Mouse (Mus musculus) cerebellum, adult 2 months (tissue): ENCODE results near the gene Pla2g4e. TPM values are rescaled to one million over a fixed set of nuclear protein-coding genes. Genes with fewer than 3 reads are reported as not detected.

Source experiments
- DNase-seq, 2 experiments: peaks; one replicate each; pipeline ENCODE4 v3.0.0; 2021
- H3K27ac ChIP-seq: fragments of 200-500 bp; 2 replicates; pipeline ENCODE4 v1.5.1; 2012; ENCODE audit warnings: low read length, control low read depth, inconsistent platforms; ENCODE audit not compliant: insufficient read depth
- H3K27me3 ChIP-seq: fragments of 200-500 bp; 2 replicates; pipeline ENCODE4 v1.6.1; 2012; ENCODE audit warnings: inconsistent platforms, mild to moderate bottlenecking, low read length, moderate library complexity; ENCODE audit not compliant: control insufficient read depth, insufficient read depth
- H3K4me1 ChIP-seq: fragments of 200-500 bp; 2 replicates; pipeline ENCODE4 v1.6.1; 2011; ENCODE audit warnings: low read length; ENCODE audit not compliant: control insufficient read depth, insufficient read depth
- H3K4me3 ChIP-seq: fragments of 200-500 bp; replicated peaks from 2 replicates; pipeline ENCODE3; 2011; ENCODE audit warnings: mild to moderate bottlenecking, low read depth, low read length, control low read depth; ENCODE audit not compliant: insufficient read depth
- CTCF ChIP-seq: fragments of 200-500 bp; IDR thresholded peaks from 2 replicates; pipeline ENCODE4 v1.5.1; 2011; ENCODE audit warnings: low read depth, mild to moderate bottlenecking, control low read depth, low read length, moderate library complexity, borderline replicate concordance; ENCODE audit not compliant: insufficient read depth
- POLR2A ChIP-seq: fragments of 200-500 bp; IDR thresholded peaks from 2 replicates; pipeline ENCODE4 v1.6.1; 2011; ENCODE audit warnings: low read length, control low read depth, borderline replicate concordance; ENCODE audit not compliant: insufficient read depth
- WGBS: fragments of 180-500 bp; shearing (Covaris S2); methylation state at CpG from one replicate; pipeline ENCODE4 v1.1.7; 2018; 5-methylcytosine and 5-hydroxymethylcytosine counted together
- polyA plus RNA-seq: library from polyadenylated mRNA; depleted of rRNA; stranded (reverse); fragments of >200 nt; gene quantifications from 2 replicates; pipeline ENCODE4 v1.2.3, GENCODE M21; 2012

The Pla2g4e gene
- polyA plus RNA-seq, 1 experiment: 9.5 TPM

DNA sequence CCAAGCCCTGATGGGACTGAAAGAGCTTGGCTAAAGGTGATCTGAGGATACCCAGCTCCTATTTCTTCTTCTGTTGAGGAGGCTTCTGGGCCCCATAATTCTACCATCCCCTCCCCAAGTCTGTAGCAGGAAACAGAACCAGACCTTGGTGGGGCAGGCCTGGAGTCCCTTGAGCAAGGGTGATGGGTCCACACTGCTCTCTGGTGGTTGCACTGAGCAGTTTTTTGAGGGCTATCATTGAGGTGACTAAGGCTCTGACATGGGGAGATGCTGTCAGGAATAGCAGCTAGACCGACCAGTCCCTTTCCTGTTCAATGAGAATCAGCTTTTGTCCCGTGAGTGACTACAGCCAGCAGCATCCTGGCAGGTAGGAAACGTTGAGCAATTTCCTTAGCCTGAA lies 36.1 kb upstream of the Pla2g4e start:
- 75% methylated on average over 3 of the region's 3 CpGs for WGBS
- Histone ChIP-seq H3K4me1 (peaks cover 12% of the 10 kb centered on the region), H3K4me3 (no peak overlapping the region), H3K27me3 (no peaks in the 10 kb centered on the region), H3K27ac (no peak overlapping the region)
- no peak for DNase-seq
- TF ChIP-seq POLR2A: no peak
- TF ChIP-seq CTCF: no peak; the same call in 1 of the 2 replicates

DNA sequence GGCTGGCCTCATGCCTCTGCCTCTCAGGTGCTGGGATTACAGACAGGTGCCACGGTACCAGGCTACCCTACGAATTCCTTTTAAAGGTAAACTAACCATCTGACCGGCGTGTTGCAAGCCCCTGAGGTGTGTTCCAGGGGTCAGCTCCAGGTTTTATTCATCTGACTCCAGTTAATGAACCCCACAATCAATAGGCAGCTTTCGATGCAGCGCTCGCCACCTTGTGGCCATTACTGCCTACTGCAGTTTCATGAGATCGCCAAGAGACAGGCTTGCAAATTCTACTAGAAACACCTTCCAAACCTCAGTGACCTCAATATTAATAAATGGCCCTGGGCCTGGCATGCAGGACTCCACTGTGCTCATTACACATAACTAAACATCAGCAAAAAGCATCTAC lies 34.8 kb upstream of the Pla2g4e start:
- Histone ChIP-seq H3K27me3 (no peaks in the 10 kb centered on the region), H3K4me3 (no peak overlapping the region), H3K27ac (no peak overlapping the region), H3K4me1 (peaks cover under 1% of the 10 kb centered on the region)
- TF ChIP-seq POLR2A (no peak), CTCF (peak; percentile 79)
- DNase-seq: peak; percentile 64 to 75
- WGBS: 15% methylated on average over 8 of the region's 8 CpGs

DNA sequence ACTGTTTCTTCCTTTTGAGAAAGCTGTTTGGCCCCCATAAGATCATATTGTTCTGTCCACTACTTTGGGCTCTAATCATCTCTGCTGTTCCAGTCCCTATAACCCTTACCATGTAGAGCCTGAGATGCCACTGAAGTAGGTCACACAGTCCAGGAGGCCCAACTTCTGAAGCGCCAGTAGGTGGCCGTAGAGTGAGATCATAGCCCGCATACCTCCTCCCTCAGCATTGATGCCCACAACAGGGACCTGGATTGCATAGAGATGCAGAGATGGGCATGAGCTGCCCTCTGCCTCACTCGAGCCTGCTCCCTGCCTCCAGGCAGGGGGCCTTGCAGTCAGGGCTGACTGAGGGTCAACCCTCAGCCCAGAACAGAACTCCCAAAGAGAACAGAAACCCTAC lies 31.8 kb upstream of the Pla2g4e start:
- H3K27me3 ChIP-seq: no peaks in the 10 kb centered on the region
- no peak overlapping the region for H3K27ac ChIP-seq
- DNase-seq: no peak
- H3K4me1 ChIP-seq: no peaks in the 10 kb centered on the region
- TF ChIP-seq POLR2A (no peak), CTCF (no peak)
- no peak overlapping the region for H3K4me3 ChIP-seq
- WGBS: 79% methylated on average over 4 of the region's 4 CpGs

- Histone ChIP-seq H3K27me3 (no peaks in the 10 kb centered on the region), H3K27ac (no peak overlapping the region), H3K4me3 (no peak overlapping the region), H3K4me1 (no peaks in the 10 kb centered on the region)
- no peak for DNase-seq
- WGBS: 15% methylated on average over 9 of the region's 9 CpGs
- TF ChIP-seq CTCF (no peak), POLR2A (no peak)
These were observed 23.5 kb upstream of the Pla2g4e start for GRCm38 (mm10) chr2:120268635-120269034.

GRCm38 (mm10) chr2:120265523-120265922 lies 20.4 kb upstream of the Pla2g4e start:
- Histone ChIP-seq H3K27ac (no peak overlapping the region), H3K4me3 (no peak overlapping the region), H3K27me3 (no peaks in the 10 kb centered on the region), H3K4me1 (peaks cover 6% of the 10 kb centered on the region)
- DNase-seq: peak in 1 of 2 experiments; percentile 32
- TF ChIP-seq POLR2A (no peak), CTCF (peak; percentile 55; the same call in 1 of the 2 replicates)
- 63% methylated on average over 6 of the region's 6 CpGs for WGBS

GRCm38 (mm10) chr2:120264858-120265257 lies 19.7 kb upstream of the Pla2g4e start:
- WGBS: 82% methylated on average over 10 of the region's 10 CpGs
- H3K4me1 ChIP-seq: peaks cover 6% of the 10 kb centered on the region
- H3K27ac ChIP-seq: no peak overlapping the region
- no peaks in the 10 kb centered on the region for H3K27me3 ChIP-seq
- no peak overlapping the region for H3K4me3 ChIP-seq
- TF ChIP-seq CTCF (no peak), POLR2A (no peak)
- no peak for DNase-seq

DNA sequence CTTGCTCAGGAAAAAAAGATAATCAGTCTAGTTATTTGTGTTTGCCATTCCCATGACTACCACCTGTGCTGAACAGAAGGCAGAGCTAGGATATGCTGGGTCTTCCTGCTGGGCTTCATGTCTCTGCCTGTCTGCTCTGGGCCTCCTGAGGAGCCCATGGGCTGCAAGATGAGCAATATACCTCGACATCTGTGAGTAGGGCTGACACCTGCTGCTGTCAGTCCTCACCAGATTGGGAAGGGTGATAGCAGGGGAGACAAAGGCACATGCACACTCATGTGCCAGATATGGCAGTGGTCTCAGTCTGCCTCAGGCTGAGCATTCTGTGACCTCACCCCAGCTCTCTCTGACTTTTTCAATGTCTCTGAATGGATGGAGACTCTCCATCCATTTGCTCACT lies 17.7 kb upstream of the Pla2g4e start:
- Histone ChIP-seq H3K4me1 (peaks cover 6% of the 10 kb centered on the region), H3K4me3 (no peak overlapping the region), H3K27ac (no peak overlapping the region), H3K27me3 (no peaks in the 10 kb centered on the region)
- no peak for TF ChIP-seq CTCF
- TF ChIP-seq POLR2A: no peak
- 7% methylated on average over 1 of the region's 1 CpGs for WGBS
- DNase-seq: peak in 1 of 2 experiments; percentile 50

GRCm38 (mm10) chr2:120261346-120261745 lies 16.2 kb upstream of the Pla2g4e start:
- Histone ChIP-seq H3K4me3 (no peak overlapping the region), H3K27ac (no peak overlapping the region), H3K27me3 (no peaks in the 10 kb centered on the region), H3K4me1 (peaks cover 6% of the 10 kb centered on the region)
- no peak for TF ChIP-seq POLR2A
- TF ChIP-seq CTCF: no peak
- no peak for DNase-seq
- WGBS: 88% methylated on average over 3 of the region's 3 CpGs

DNA sequence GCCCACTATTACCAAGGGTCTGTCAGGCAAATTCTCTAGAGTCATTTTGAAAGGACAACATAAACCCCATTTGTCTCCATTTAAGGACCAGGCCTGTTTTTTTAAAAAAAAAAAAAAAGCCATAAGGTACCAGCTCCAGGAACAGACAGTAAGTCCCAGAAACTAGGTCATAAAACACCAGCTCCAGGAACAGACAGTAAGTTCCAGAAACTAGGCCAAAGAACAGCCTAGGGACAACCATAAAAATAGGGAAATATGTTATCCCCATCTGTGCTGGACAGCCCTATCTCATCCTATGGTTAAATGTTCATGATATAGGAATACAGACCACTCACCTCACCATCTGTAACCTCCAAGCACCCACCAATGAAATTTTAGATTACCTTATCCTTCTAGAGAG lies 11.1 kb upstream of the Pla2g4e start:
- no peak for TF ChIP-seq POLR2A
- TF ChIP-seq CTCF: no peak
- no peak for DNase-seq
- Histone ChIP-seq H3K4me1 (no peaks in the 10 kb centered on the region), H3K27me3 (no peaks in the 10 kb centered on the region), H3K27ac (no peak overlapping the region), H3K4me3 (no peak overlapping the region)
